Mouse (Mus musculus) effector memory CD4-positive, alpha-beta T cell, adult 5 months (primary cell): ENCODE results near the gene Tmem14c. TPM values are rescaled to one million over a fixed set of nuclear protein-coding genes. Genes with fewer than 3 reads are reported as not detected.

Experiments
- polyA plus RNA-seq: library from polyadenylated mRNA; unstranded; fragments of 100-300 nt; shearing (Covaris generic); gene quantifications from one replicate; pipeline ENCODE4 v1.2.1, GENCODE M21; 2017

Gene Tmem14c
- polyA plus RNA-seq: 78.7 TPM

DNA sequence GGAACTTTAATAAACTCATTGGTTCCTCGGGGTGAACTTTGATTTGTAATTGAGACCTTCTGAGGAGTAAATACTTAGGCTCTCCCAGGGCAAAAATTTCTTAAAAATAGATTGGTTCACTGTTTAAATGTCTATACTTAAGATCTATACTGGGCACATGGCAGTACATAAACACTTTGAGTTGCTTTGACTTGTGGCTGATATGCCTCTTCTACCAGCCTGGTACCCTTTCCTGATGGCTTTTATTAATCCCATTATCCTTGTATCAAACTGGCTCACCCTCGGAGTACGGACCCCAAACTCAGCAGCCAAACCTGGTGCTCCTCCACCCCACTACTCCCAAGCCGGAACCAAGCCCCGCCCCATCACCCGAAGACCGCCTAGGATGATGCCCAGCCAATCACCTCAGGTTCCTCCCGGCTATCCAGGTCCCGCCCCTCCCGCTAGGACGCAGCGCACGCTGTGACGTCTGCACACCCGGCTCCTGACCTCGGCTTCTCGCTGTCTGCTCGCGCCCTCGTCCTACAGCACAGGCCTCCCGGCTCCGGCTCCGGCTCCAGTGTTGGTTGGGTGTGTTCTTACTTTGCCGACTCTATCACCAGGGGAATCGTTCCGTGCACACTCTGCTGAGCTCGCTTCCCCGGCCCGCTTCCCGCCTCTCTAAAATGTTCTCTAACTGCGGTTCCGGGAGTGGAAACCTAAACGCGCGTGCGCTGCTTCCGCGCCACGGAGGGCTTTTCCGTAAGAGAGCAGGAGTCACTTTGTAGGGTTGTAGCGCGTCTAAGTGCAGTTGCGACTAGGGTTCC lies at the start of gene Tmem14c:
Gene Tmem14c, plus strand, starts transcription at position 464 of the 806 bp plus-strand sequence.

GRCm38 (mm10) chr13:41000926-41001639 lies 15.0 kb upstream of the Tmem14c start, which contains the start of gene Pak1ip1:
Gene Pak1ip1, plus strand, starts transcription at chr13:41001023.

Other genes starting within 250 kb of the Tmem14c start
- 1.3 TPM for gene Gcnt2, start 156.5 kb upstream of the Tmem14c start, polyA plus RNA-seq
- gene Pak1ip1, start 15.3 kb upstream of the Tmem14c start, polyA plus RNA-seq: 79.8 TPM
- not detected for gene Mak, start 63.4 kb downstream of the Tmem14c start, polyA plus RNA-seq
- gene Gcm2, start 94.7 kb downstream of the Tmem14c start, polyA plus RNA-seq: not detected
- not detected for gene Sycp2l, start 98.0 kb downstream of the Tmem14c start, polyA plus RNA-seq
- gene Elovl2, start 204.1 kb downstream of the Tmem14c start, polyA plus RNA-seq: not detected
- gene Smim13, start 233.6 kb downstream of the Tmem14c start, polyA plus RNA-seq: 9.9 TPM